Mouse (Mus musculus) midbrain, postnatal 0 days (tissue): Measurements from ENCODE around the gene Rtl4. TPM values are rescaled to one million over a fixed set of nuclear protein-coding genes. Genes with fewer than 3 reads are reported as not detected.

Experiments used
- ATAC-seq: fragments of 200-750 bp; cut with Nextera tagmentation; 2 replicates; pipeline ENCODE4 v1.8.0; 2017; ENCODE audit warnings: moderate number of reproducible peaks, mild to moderate bottlenecking, moderate TSS enrichment, moderate library complexity; ENCODE audit not compliant: low FRiP score
- DNase-seq: peaks from one replicate; pipeline ENCODE4 v3.0.0-alpha.2; 2015; ENCODE audit warnings: low spot score
- H3K27ac ChIP-seq: fragments of 300-500 bp; sonication (generic); 2 replicates; pipeline ENCODE4 v1.5.1; 2014; ENCODE audit warnings: low read depth, mild to moderate bottlenecking, low read length, mixed read lengths
- H3K27me3 ChIP-seq: fragments of 300-500 bp; sonication (generic); 2 replicates; pipeline ENCODE4 v1.6.1; 2014; ENCODE audit warnings: low read length, control low read depth, mixed read lengths; ENCODE audit not compliant: insufficient read depth
- H3K36me3 ChIP-seq: fragments of 300-500 bp; sonication (generic); 2 replicates; pipeline ENCODE4 v1.6.1; 2014; ENCODE audit warnings: low read length, control low read depth, mixed read lengths; ENCODE audit not compliant: insufficient read depth
- H3K4me1 ChIP-seq: fragments of 300-500 bp; sonication (generic); 2 replicates; pipeline ENCODE4 v1.6.1; 2014; ENCODE audit warnings: mild to moderate bottlenecking, control low read depth, antibody characterized with exemption, low read length, mixed read lengths; ENCODE audit not compliant: insufficient read depth
- H3K4me2 ChIP-seq: fragments of 300-500 bp; sonication (generic); 2 replicates; pipeline ENCODE4 v1.6.1; 2014; ENCODE audit warnings: low read depth, mild to moderate bottlenecking, low read length, mixed read lengths; ENCODE audit not compliant: poor library complexity, severe bottlenecking
- H3K4me3 ChIP-seq: fragments of 300-500 bp; sonication (generic); 2 replicates; pipeline ENCODE4 v1.5.1; 2014; ENCODE audit warnings: low read depth, mild to moderate bottlenecking, low read length, moderate library complexity
- H3K9ac ChIP-seq: fragments of 300-500 bp; sonication (generic); replicated peaks from 2 replicates; pipeline ENCODE4 v1.6.1; 2014; ENCODE audit warnings: mild to moderate bottlenecking, low read length, moderate library complexity, mixed read lengths; ENCODE audit not compliant: poor library complexity, severe bottlenecking
- H3K9me3 ChIP-seq: fragments of 300-500 bp; sonication (generic); 2 replicates; pipeline ENCODE4 v1.6.1; 2016; ENCODE audit warnings: low read length, control low read depth
- CTCF ChIP-seq: IDR thresholded peaks from 2 replicates; pipeline ENCODE4 v1.5.1; 2016; ENCODE audit warnings: antibody characterized with exemption, mild to moderate bottlenecking
- WGBS: fragments of 180-500 bp; shearing (Covaris S2); extraction: QIAGEN DNeasy Blood & Tissue Kit; methylation state at CpG from one replicate; pipeline ENCODE4 v1.1.7; 2014; 5-methylcytosine and 5-hydroxymethylcytosine counted together
- polyA plus RNA-seq: library from polyadenylated mRNA; unstranded; fragments of >200 nt; fragmentation: Nextera tagmentation; extraction: Ambion mirVana; gene quantifications from 2 replicates; pipeline ENCODE4 v1.2.1, GENCODE M21; 2015
- total RNA-seq: library from RNA; depleted of rRNA; stranded (reverse); fragments of >200 nt; gene quantifications from 2 replicates; pipeline ENCODE4 v1.2.3, GENCODE M21; 2014; rRNA removed

The Rtl4 gene
- total RNA-seq: 0.88 and 2.0 TPM in 2 replicates
- 1.4 and 1.8 TPM in 2 replicates for polyA plus RNA-seq

DNA sequence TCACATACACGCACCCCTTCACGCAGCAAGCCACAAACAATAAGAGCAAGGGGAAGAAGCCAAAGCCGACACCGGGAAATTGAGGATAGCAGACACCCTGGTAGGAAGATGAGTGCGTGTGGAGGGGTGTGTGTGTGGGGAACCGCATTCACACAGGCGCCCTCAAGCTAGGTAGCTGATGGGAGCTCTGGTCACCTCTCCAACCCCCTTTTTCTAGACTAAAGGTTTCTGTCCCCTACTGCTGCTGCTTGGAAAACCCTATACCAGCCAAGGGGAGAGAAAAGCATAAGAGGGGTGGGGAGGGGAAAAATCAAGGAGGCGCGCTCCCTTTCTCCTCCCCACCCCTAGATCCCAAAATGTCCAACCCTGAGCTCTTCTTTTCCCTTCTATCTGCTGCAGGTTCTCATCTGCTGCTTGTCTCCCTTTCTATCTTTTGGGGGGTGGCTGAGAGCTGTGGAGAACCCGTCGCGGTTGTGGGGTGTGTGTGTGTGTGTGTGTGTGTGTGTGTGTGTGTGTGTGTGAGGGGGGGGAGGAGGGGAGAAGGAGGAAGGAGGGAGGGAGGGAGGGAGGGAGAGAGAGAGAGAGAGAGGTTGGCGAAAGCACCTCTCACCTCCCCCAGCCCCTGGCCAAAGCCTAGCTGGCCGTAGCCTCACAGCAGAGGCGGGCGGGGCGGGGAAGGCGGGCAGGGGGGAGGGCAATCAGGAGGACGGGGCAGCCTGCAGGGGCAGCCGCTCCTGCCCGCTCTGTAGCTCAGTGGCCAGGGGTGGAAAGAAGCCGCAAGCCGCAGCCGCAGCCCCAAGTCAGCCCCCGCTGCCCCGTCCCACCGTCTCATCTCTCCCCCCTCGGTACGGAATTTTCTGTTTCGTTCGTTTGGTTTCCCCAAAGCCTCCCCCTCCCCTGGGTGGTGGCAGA, at the start of gene Rtl4:
TSS of gene Rtl4 (plus strand) at position 701 of the 912 bp plus-strand sequence.
- peak; percentile 78 for ATAC-seq
- H3K27me3 ChIP-seq: no peaks in the 10 kb centered on the region
- WGBS: 13% methylated on average over 16 of the region's 31 CpGs

GRCm38 (mm10) chrX:144644756-144645155, 44.0 kb upstream of the Rtl4 start:
- Histone ChIP-seq H3K9me3 (no peaks in the 10 kb centered on the region), H3K4me1 (no peaks in the 10 kb centered on the region), H3K36me3 (no peaks in the 10 kb centered on the region), H3K9ac (no peak overlapping the region), H3K4me3 (no peak overlapping the region), H3K27ac (no peak overlapping the region), H3K4me2 (no peak overlapping the region), H3K27me3 (no peaks in the 10 kb centered on the region)
- TF ChIP-seq CTCF: no peak
- 68% methylated on average over 2 of the region's 3 CpGs for WGBS
- ATAC-seq (no peak), DNase-seq (no peak)

More for the DNA sequence above, at the start of gene Rtl4:
- Histone ChIP-seq H3K9ac (peak within 1 kb of the TSS; percentile 50), H3K9me3 (no peaks in the 10 kb centered on the region), H3K4me1 (no peaks in the 10 kb centered on the region), H3K27ac (no peak within 1 kb of the TSS), H3K4me2 (peak within 1 kb of the TSS; percentile 52), H3K4me3 (peak within 1 kb of the TSS; percentile 45), H3K36me3 (no peaks in the 10 kb centered on the region)
- peak; percentile 11 for DNase-seq
- TF ChIP-seq CTCF: no peak

DNA sequence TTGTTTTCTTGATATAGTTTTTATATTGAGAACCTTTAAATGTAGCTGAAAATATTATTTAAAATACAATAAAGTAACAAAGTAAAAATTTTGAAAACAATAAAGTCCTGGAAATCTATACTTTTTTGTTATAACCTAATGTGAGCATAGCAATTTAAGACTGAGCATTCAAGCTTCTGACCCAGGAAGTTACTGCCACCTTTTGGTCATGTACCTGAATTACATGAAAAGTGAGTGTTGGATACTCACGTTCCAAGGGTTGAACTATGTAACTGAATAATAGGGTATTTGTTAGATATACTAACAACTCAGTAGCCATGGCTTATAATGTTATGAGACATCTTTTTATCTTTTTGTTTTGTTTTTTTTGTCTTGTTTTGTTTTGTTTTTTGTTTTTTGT, 43.3 kb upstream of the Rtl4 start:
- no peak overlapping the region for H3K4me3 ChIP-seq
- H3K4me1 ChIP-seq: no peaks in the 10 kb centered on the region
- ATAC-seq (no peak), DNase-seq (no peak)
- H3K27me3 ChIP-seq: no peaks in the 10 kb centered on the region
- H3K9ac ChIP-seq: no peak overlapping the region
- TF ChIP-seq CTCF: no peak; the same call in 1 of the 2 replicates
- 40% methylated on average over 1 of the region's 1 CpGs for WGBS
- H3K4me2 ChIP-seq: no peak overlapping the region
- H3K9me3 ChIP-seq: no peaks in the 10 kb centered on the region
- no peaks in the 10 kb centered on the region for H3K36me3 ChIP-seq
- no peak overlapping the region for H3K27ac ChIP-seq

DNA sequence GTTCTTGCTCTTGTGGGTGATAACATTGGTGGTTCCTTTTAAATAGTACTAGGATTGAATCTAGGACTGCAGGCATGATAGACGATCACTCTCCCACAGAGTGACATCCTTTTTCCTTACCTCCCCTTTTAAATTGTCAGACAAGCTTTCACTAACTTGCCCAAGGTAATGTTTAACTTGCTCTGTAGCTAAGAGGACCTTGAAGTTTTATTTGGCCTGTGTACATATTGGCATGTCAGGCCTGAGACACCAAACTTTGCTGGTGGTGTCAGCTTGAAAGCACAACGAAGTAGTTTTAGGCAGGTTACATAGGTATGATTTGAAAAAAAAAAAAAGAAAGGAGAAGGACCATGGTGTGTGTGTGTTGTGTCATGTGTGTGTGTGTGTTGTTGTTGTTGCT, 36.5 kb upstream of the Rtl4 start:
- DNase-seq: no peak
- H3K9me3 ChIP-seq: no peaks in the 10 kb centered on the region
- no peaks in the 10 kb centered on the region for H3K27me3 ChIP-seq
- ATAC-seq: no peak
- no peak for TF ChIP-seq CTCF
- 75% methylated on average over 2 of the region's 2 CpGs for WGBS
- no peak overlapping the region for H3K27ac ChIP-seq
- H3K36me3 ChIP-seq: no peaks in the 10 kb centered on the region
- H3K9ac ChIP-seq: no peak overlapping the region
- H3K4me3 ChIP-seq: no peak overlapping the region
- no peaks in the 10 kb centered on the region for H3K4me1 ChIP-seq
- H3K4me2 ChIP-seq: no peak overlapping the region

GRCm38 (mm10) chrX:144687742-144688141, 965 bp upstream of the Rtl4 start:
- Histone ChIP-seq H3K4me3 (peak overlapping the region; percentile 45), H3K4me2 (peak overlapping the region; percentile 52), H3K9me3 (no peaks in the 10 kb centered on the region), H3K36me3 (no peaks in the 10 kb centered on the region), H3K27me3 (no peaks in the 10 kb centered on the region), H3K4me1 (no peaks in the 10 kb centered on the region), H3K9ac (peak overlapping the region; percentile 50; the same call in 1 of the 2 replicates), H3K27ac (no peak overlapping the region)
- DNase-seq (no peak), ATAC-seq (no peak)
- WGBS: 23% methylated on average over 20 of the region's 20 CpGs
- TF ChIP-seq CTCF: no peak

- H3K4me3 ChIP-seq: peak within 1 kb of the TSS; percentile 45
- no peak for DNase-seq
- no CpG with 5 or more reads among the region's 1 CpGs for WGBS
- H3K9ac ChIP-seq: peak within 1 kb of the TSS; percentile 50
- no peak within 1 kb of the TSS for H3K27ac ChIP-seq
- H3K36me3 ChIP-seq: no peaks in the 10 kb centered on the region
- no peaks in the 10 kb centered on the region for H3K4me1 ChIP-seq
- H3K9me3 ChIP-seq: no peaks in the 10 kb centered on the region
- no peak for ATAC-seq
- peak within 1 kb of the TSS; percentile 52 for H3K4me2 ChIP-seq
- no peaks in the 10 kb centered on the region for H3K27me3 ChIP-seq
- TF ChIP-seq CTCF: no peak
These were observed 733 bp upstream of the Rtl4 start, which contains the start of gene Trpc5 for GRCm38 (mm10) chrX:144688142-144688206. Gene Trpc5, minus strand, starts transcription at chrX:144688180.
